Mouse (Mus musculus): Measurements from ENCODE around the gene Rin2. TPM values are rescaled to one million over a fixed set of nuclear protein-coding genes. Genes with fewer than 3 reads are reported as not detected.

The Rin2 gene
- polyA plus RNA-seq, 1 experiment from 2014 or later: 1.7 TPM

DNA sequence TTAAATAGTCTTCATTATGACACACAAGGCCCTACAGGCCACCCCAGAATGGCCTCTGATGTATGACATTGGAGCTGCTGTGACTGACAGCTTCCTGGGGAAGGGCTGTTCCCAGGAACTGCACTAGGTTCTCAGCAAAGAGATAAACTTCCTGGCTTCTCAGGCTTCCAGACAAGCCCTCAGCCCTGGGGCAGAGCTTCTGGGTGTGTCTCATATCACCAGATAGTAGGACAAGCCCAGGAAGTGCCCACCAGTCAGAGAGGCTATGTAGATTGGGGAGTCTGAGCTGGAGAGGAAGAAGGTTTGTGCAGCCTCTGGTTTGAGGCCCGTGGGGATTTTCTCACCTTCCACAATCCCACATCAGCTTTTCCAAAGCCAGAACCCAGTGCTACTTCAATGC, 122.8 kb downstream of the Rin2 start:
- H3K4me2 ChIP-seq: no peak overlapping the region
- H3K27me3 ChIP-seq: no peaks in the 10 kb centered on the region
- no peak overlapping the region for H3K27ac ChIP-seq
- 5% methylated on average over 1 of the region's 1 CpGs for WGBS (ENCODE audit: insufficient replicate concordance)
- no peaks in the 10 kb centered on the region for H3K36me3 ChIP-seq
- no peak overlapping the region for H3K9ac ChIP-seq
- H3K9me3 ChIP-seq (replicated peaks): no peaks in the 10 kb centered on the region
- 0 out of 2 replicates have a peak, but pooled peaks have one; percentile 41 for ATAC-seq (ENCODE audit: low read depth)
- no peak for DNase-seq
- H3K4me3 ChIP-seq (replicated peaks): no peak overlapping the region
- no peaks in the 10 kb centered on the region; the same call in 1 of the 2 replicates for H3K4me1 ChIP-seq (replicated peaks)

DNA sequence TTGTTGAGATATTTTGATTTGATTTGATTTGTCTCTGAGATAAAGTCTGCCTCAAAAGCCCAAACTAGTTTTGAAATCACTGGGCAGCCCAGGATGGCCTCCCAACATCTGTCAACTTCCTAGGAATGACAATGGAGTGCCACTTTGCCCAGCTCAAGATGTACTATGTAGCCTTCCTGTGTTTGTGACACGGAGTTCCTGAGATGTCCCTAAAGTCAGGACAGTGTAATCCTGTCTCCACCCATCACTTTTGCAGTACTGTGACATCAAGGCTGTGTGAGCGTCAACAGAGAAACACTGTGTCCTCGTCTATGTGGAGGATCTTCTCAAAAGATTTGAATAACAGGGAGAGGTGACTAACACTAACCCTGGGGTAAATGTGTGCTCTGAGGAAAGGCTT, 123.9 kb downstream of the Rin2 start:
- H3K4me2 ChIP-seq: no peak overlapping the region
- WGBS (ENCODE audit: insufficient replicate concordance): 63% methylated on average over 3 of the region's 3 CpGs
- H3K36me3 ChIP-seq: no peaks in the 10 kb centered on the region
- H3K27me3 ChIP-seq: no peaks in the 10 kb centered on the region
- no peak overlapping the region for H3K4me3 ChIP-seq (replicated peaks)
- DNase-seq (no peak), ATAC-seq (ENCODE audit: low read depth) (no peak)
- no peak overlapping the region for H3K9ac ChIP-seq
- no peaks in the 10 kb centered on the region for H3K9me3 ChIP-seq (replicated peaks)
- no peaks in the 10 kb centered on the region; the same call in 1 of the 2 replicates for H3K4me1 ChIP-seq (replicated peaks)
- no peak overlapping the region for H3K27ac ChIP-seq

DNA sequence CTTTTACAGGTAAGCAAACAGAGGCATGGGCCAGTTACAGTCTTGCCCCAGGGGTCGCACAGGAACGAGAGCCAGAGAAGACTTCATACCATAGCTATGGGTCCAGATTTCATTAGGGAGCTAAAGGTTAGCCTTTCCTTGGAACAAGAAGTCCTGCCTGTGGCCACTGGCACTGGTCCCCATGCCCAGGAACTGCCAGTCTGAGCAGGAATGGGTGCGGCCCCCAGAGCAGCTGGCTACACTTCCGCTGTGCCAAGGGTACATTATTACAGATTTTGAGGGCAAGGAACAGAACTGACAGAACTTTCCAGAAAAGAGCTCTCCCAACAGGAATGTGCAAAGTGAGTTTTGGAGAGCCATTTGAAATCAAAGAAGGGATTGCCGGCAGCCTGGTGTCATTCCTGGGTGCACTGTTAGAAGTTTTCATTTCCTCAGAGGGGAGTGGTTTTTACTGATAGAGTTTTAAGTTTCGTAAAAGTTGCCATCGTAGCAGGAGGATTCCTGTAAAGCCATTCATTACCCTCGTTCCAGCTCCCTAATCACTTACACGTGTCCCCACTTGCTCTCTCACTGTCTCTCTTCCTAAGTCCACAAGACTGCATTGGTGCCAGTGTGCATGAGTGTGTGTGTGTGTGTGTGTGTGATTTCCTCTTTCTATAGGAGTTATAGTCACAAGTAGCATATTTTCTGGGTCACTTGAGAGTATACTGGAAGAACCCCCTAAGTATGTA, 126.5 kb downstream of the Rin2 start:
- Histone ChIP-seq H3K9me3 (replicated peaks) (no peaks in the 10 kb centered on the region), H3K4me1 (replicated peaks) (no peaks in the 10 kb centered on the region; the same call in 1 of the 2 replicates), H3K4me3 (replicated peaks) (no peak overlapping the region), H3K27ac (no peak overlapping the region), H3K36me3 (no peaks in the 10 kb centered on the region), H3K27me3 (no peaks in the 10 kb centered on the region), H3K9ac (no peak overlapping the region), H3K4me2 (no peak overlapping the region)
- ATAC-seq (ENCODE audit: low read depth) (no peak), DNase-seq (no peak)
- 66% methylated on average over 9 of the region's 9 CpGs for WGBS (ENCODE audit: insufficient replicate concordance)

DNA sequence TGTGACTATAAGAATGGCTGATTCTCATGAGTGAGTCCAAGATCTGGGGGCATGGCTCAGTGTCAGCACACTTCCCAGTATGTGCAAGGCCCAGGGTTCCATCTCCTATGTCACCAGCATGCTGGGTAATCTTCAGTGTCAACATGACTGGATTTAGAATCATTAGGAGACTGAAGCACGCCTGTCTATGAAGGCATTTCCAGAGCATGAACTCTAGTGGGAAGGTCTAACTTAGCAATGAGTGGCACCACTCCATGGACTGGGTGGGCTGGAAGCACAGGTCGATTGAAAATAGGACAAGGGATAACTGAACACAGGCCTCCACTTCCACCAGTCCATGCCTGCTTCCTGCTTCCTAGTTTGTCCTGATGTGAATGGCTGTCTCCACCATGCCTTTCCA, 127.6 kb downstream of the Rin2 start:
- Histone ChIP-seq H3K4me3 (replicated peaks) (no peak overlapping the region), H3K27ac (no peak overlapping the region), H3K4me1 (replicated peaks) (no peaks in the 10 kb centered on the region; the same call in 1 of the 2 replicates), H3K27me3 (no peaks in the 10 kb centered on the region), H3K9ac (no peak overlapping the region), H3K4me2 (no peak overlapping the region), H3K9me3 (replicated peaks) (no peaks in the 10 kb centered on the region), H3K36me3 (no peaks in the 10 kb centered on the region)
- ATAC-seq (ENCODE audit: low read depth) (no peak), DNase-seq (no peak)
- 43% methylated on average over 2 of the region's 2 CpGs for whole genome bisulfite sequencing (ENCODE audit: insufficient replicate concordance)

DNA sequence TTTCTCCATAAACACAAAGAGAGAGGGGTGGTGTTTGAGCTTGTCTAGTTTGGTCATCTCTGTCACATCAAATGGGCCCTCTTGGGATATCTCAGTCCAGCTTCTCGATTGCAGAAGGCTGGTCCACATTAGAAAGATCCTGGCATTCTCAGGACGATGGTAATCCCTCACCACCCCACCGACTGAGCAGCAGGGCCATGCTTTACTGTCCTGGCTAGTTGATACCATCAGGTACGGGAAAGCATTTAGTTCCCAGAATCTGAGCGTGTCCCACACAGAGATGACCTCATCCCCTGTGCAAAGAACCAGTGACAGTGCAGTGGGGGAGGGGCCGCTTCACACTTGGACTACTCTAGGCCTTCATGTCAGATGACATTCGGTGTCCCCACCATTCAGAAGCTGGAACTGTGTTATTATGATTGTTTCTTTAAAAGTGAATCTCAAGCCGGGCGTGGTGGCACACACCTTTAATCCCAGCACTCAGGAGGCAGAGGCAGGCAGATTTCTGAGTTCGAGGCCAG, 128.9 kb downstream of the Rin2 start:
- H3K4me3 ChIP-seq (replicated peaks): no peak overlapping the region
- no peak for ATAC-seq (ENCODE audit: low read depth)
- H3K9ac ChIP-seq: no peak overlapping the region
- H3K36me3 ChIP-seq: no peaks in the 10 kb centered on the region
- no peaks in the 10 kb centered on the region for H3K9me3 ChIP-seq (replicated peaks)
- DNase-seq: no peak
- H3K27me3 ChIP-seq: no peaks in the 10 kb centered on the region
- no peak overlapping the region for H3K4me2 ChIP-seq
- H3K27ac ChIP-seq: no peak overlapping the region
- WGBS (ENCODE audit: insufficient replicate concordance): 73% methylated on average over 10 of the region's 10 CpGs
- no peaks in the 10 kb centered on the region for H3K4me1 ChIP-seq (replicated peaks)

DNA sequence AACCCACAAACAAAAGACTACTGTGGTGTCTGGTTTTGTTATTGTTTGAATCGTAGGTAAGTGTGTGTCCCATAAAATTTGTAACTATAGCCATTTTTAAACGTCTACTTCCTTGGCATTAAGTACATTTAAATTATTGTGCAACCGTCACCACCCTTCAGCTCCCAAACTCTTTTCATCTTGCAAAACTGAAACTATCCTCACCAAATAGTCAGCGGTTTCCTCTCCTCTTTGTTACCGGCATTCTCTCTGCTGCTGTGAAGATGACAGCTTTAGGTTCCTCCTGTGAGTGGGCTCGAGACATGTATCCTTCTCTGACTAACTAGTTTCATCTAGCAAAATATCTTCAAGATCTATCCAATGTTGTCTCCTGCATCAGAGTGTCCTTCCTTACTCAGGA, 129.5 kb downstream of the Rin2 start:
- Histone ChIP-seq H3K9ac (no peak overlapping the region), H3K36me3 (no peaks in the 10 kb centered on the region), H3K9me3 (replicated peaks) (no peaks in the 10 kb centered on the region), H3K4me2 (no peak overlapping the region), H3K27ac (no peak overlapping the region), H3K4me1 (replicated peaks) (no peaks in the 10 kb centered on the region), H3K4me3 (replicated peaks) (no peak overlapping the region), H3K27me3 (no peaks in the 10 kb centered on the region)
- WGBS (ENCODE audit: insufficient replicate concordance): 68% methylated on average over 6 of the region's 6 CpGs
- DNase-seq (no peak), ATAC-seq (ENCODE audit: low read depth) (no peak)

DNA sequence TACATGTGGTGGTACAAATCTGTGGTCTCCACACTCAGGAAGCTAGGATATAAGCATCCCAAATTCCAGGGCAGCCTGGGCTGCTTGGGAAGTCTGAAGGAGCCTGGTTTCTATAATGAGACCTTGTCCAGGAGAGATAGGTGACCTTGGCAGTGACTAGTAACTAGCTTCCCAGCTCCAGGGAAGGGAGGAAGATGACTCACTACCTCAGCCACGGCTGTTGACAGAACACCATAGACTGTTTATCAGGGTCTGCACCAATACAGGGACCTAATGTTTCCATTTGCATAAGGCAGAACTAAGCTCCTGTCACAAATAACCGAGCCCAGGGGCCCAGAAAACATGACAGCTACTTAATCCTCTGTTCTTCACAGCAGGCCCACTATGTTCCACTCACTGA, 132.3 kb downstream of the Rin2 start:
- H3K4me1 ChIP-seq (replicated peaks): no peaks in the 10 kb centered on the region
- H3K4me3 ChIP-seq (replicated peaks): no peak overlapping the region
- H3K9ac ChIP-seq: no peak overlapping the region
- DNase-seq (no peak), ATAC-seq (ENCODE audit: low read depth) (no peak)
- no peaks in the 10 kb centered on the region for H3K27me3 ChIP-seq
- 35% methylated on average over 2 of the region's 2 CpGs for WGBS (ENCODE audit: insufficient replicate concordance)
- no peaks in the 10 kb centered on the region for H3K9me3 ChIP-seq (replicated peaks)
- no peaks in the 10 kb centered on the region for H3K36me3 ChIP-seq
- H3K4me2 ChIP-seq: no peak overlapping the region
- H3K27ac ChIP-seq: no peak overlapping the region

DNA sequence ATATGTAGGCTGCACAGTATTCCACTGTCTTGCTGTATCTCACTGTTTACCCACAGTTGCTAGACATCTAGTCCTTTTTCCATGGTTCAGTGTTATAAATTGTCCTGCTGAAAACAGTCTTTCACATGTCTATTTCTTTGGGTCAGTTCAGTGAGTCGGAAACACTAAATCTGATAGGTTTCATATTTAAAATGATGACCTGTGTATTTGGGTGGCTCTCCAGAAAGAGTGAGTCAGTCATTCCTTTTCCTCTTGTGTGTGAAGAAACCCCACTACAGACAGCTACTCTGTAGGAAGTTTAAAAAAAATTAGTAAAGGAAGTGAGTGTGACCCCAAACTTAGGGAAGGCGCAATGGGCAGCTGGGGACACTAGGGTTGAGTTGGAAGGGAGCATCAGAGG, 133.2 kb downstream of the Rin2 start:
- H3K36me3 ChIP-seq: no peaks in the 10 kb centered on the region
- H3K4me2 ChIP-seq: no peak overlapping the region
- no peak for DNase-seq
- no peaks in the 10 kb centered on the region for H3K27me3 ChIP-seq
- 77% methylated on average over 2 of the region's 2 CpGs for WGBS (ENCODE audit: insufficient replicate concordance)
- no peaks in the 10 kb centered on the region for H3K4me1 ChIP-seq (replicated peaks)
- no peak overlapping the region for H3K4me3 ChIP-seq (replicated peaks)
- H3K9ac ChIP-seq: no peak overlapping the region
- H3K27ac ChIP-seq: no peak overlapping the region
- ATAC-seq (ENCODE audit: low read depth): no peak
- H3K9me3 ChIP-seq (replicated peaks): no peaks in the 10 kb centered on the region

DNA sequence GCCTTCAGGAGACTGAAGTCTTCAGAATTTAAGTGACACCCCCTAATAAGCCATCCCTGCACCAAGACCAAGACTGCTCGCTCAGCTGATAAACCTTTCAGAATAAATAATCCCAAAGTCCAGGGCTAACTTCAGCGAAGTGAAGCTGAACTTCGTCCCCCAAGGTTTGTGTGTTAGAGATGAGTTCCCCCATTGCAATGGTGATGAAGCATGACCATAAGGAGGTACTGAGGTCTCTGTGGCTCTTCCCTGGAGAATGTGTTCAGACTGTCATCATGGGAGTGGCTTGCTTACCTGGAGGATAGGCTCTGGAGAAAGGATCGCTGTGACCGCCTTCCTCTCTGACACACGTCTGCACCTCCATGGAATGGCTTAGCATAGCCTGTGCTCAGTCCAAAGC, 133.7 kb downstream of the Rin2 start:
- Histone ChIP-seq H3K4me2 (no peak overlapping the region), H3K4me3 (replicated peaks) (no peak overlapping the region), H3K36me3 (no peaks in the 10 kb centered on the region), H3K4me1 (replicated peaks) (no peaks in the 10 kb centered on the region), H3K9me3 (replicated peaks) (no peaks in the 10 kb centered on the region), H3K27ac (no peak overlapping the region), H3K27me3 (no peaks in the 10 kb centered on the region), H3K9ac (no peak overlapping the region)
- ATAC-seq (ENCODE audit: low read depth): no peak
- WGBS (ENCODE audit: insufficient replicate concordance): 83% methylated on average over 6 of the region's 6 CpGs
- DNase-seq: no peak

DNA sequence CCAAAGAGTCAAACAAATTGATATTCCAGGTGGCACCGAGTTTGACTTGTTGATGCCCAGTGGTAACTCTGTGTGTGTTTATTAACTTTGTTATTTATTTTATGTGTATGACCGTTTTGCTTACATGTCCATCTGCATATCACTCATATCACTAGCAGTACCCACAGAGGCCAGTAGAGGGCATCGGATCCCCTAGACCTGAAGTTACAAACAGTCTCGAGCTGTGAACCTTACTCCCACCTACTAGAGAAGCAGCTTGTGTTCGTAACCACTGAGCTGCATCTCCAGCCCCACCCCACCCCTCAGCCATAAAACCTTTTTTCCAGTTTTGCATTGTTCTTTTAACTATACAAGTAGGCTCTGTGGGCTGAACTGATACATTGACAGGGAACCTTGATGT, 135.7 kb downstream of the Rin2 start:
- no peaks in the 10 kb centered on the region for H3K27me3 ChIP-seq
- ATAC-seq (ENCODE audit: low read depth): no peak
- 34% methylated on average over 5 of the region's 5 CpGs for WGBS (ENCODE audit: insufficient replicate concordance)
- H3K4me1 ChIP-seq (replicated peaks): no peaks in the 10 kb centered on the region
- H3K4me2 ChIP-seq: no peak overlapping the region
- H3K36me3 ChIP-seq: no peaks in the 10 kb centered on the region
- no peak for DNase-seq
- no peak overlapping the region for H3K4me3 ChIP-seq (replicated peaks)
- H3K9ac ChIP-seq: no peak overlapping the region
- H3K9me3 ChIP-seq (replicated peaks): no peaks in the 10 kb centered on the region
- no peak overlapping the region for H3K27ac ChIP-seq

DNA sequence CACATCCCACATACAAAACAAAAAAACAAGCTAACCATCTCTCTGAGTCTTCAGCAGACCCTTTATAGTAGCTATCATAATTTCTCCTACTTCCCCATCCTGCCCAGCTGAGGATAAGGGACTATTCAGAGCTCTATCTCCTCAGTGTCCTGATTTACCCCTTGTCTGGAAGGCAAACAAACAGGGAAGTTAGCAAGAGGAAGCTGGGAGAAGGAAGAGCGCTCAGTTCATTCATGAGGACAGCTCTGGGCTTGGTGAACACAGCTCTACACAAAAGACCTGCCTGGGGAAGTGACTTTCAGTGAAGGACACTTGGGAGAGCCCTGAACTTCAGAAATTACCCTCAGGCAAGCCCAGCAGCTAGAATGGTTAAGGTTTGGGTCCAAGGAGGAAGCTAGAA, 137.8 kb downstream of the Rin2 start:
- DNase-seq (no peak), ATAC-seq (ENCODE audit: low read depth) (no peak)
- 26% methylated on average over 1 of the region's 1 CpGs for WGBS (ENCODE audit: insufficient replicate concordance)
- H3K9me3 ChIP-seq (replicated peaks): no peaks in the 10 kb centered on the region
- H3K4me1 ChIP-seq (replicated peaks): no peaks in the 10 kb centered on the region
- H3K36me3 ChIP-seq: no peaks in the 10 kb centered on the region
- H3K4me3 ChIP-seq (replicated peaks): no peak overlapping the region
- H3K4me2 ChIP-seq: no peak overlapping the region
- H3K9ac ChIP-seq: no peak overlapping the region
- no peak overlapping the region for H3K27ac ChIP-seq
- H3K27me3 ChIP-seq: no peaks in the 10 kb centered on the region

DNA sequence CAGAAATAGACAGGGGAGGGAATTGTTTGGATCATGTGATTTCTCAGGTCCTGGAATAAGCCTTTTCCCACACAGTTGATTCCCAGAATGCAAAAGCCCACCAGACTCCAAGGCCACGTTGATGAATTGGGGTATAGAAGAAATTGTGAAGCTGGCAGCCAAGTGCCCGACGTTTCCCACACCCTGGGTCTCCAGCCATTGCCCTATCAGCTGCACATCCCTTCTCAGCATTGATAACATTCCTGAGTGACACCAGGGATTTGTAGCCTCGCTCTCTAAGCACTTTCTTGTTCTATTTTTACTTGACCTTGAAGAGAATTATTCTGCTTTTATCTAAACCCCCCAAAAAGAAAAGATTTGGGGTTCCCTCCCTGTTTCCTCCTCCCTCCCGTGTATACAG, 142.2 kb downstream of the Rin2 start:
- WGBS (ENCODE audit: insufficient replicate concordance): 29% methylated on average over 5 of the region's 5 CpGs
- Histone ChIP-seq H3K9ac (no peak overlapping the region), H3K27ac (no peak overlapping the region), H3K4me3 (replicated peaks) (no peak overlapping the region), H3K4me1 (replicated peaks) (no peaks in the 10 kb centered on the region), H3K4me2 (no peak overlapping the region), H3K27me3 (no peaks in the 10 kb centered on the region), H3K9me3 (replicated peaks) (no peaks in the 10 kb centered on the region), H3K36me3 (no peaks in the 10 kb centered on the region)
- DNase-seq: no peak
- no peak for ATAC-seq (ENCODE audit: low read depth)
